Mouse (Mus musculus) left cerebral cortex, postnatal 4 days (tissue): ENCODE results near the gene Olfr750. TPM values are rescaled to one million over a fixed set of nuclear protein-coding genes. Genes with fewer than 3 reads are reported as not detected.

Experiments
- DNase-seq: peaks from one replicate; pipeline ENCODE4 v3.0.0-alpha.2; 2022
- intact Hi-C: fragments of 180-260 bp; cut with DNase I; formaldehyde crosslinking; loops from one replicate; pipeline ENCODE4 v1.15.1; 2025
- total RNA-seq, 2 experiments: library from RNA; stranded (reverse); gene quantifications; 2 replicates each; pipeline ENCODE4 v1.2.3; 2021

The Olfr750 gene
- total RNA-seq, 2 experiments from 2014 or later, result not detected

DNA sequence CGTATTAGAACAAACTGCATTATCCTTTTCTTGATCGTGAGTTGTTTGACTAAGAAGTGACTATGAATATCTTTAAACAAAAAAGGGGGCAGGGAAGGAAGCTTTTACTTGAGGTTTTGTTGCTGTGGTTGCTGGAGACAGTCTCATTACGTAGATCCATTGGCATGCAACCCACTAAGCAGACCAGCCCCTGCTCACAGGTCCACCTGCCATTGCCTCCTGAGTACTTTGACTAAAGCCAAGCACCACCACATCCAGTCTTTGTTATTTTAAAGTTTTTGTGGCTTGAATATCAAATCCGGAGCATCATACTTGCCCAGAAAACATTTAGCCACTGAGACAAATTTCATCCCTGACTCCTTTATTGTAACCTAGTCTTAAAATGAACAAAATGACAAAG, 38.0 kb downstream of the Olfr750 start:
- DNase-seq, result no peak

DNA sequence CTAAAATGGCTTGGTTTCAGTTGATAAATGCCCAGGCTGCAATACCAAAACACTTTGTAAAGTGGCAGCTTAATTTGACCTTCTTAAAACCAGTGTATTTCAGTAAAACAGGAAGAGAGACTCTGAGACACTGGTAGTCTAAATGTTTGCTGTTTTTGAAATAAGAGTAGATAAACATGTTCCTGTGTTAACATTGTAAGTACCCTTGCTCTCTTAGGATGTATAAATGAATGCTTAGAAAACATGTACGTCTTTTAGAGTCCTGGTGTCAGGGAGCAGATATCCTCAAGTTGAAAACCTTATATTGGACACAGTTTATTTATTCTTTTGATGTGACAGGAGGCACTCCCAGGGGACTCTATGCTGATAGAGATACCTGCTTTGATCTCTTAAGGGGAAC, 39.0 kb downstream of the Olfr750 start:
- intact Hi-C loops, result loop anchor here (5.0 kb wide), 1 partner anchor 48 kb away; no protein-coding TSS in a partner anchor
- DNase-seq, result no peak

More for the DNA sequence above, 38.0 kb downstream of the Olfr750 start:
- intact Hi-C loops, result loop anchor here (5.0 kb wide), 1 partner anchor 49 kb away; no protein-coding TSS in a partner anchor

DNA sequence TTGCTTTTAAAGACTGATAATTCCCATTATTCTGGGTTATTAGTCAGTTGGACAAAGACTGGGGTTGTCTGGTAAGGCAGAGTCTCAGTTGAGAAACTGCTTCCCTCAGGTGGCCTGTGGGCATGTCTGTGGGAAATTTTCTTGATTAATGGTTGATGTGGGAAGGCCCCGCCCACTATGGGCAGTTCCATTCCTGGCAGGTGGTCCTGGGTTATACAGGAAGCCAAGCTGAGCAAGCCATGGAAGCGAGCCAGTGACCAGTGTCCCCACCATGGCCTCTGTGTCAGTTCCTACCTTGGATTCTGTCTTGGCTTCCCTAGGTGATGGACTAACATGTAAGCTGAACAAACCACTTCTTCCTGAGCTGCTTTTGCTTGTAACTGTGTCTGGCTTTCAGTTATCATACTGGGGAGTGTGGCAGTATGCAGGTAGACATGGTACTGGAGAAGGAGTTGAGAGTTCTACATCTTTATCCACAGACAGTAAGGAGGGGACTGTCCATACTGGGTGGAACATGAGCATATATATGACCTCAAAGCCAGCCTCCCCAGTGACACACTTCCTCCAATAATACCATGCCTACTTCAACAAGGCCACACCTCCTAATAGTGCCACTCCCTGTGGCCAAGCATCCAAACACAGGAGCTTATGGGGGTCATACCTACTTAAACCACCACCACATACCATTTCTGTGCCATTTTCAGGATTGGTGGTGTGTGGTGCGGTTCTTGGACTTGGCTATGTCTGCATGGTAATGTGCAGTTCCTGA, 46.7 kb downstream of the Olfr750 start:
- DNase-seq, result no peak
- intact Hi-C loops, result loop anchor here (5.0 kb wide), 1 partner anchor 35 kb away; no protein-coding TSS in a partner anchor

DNA sequence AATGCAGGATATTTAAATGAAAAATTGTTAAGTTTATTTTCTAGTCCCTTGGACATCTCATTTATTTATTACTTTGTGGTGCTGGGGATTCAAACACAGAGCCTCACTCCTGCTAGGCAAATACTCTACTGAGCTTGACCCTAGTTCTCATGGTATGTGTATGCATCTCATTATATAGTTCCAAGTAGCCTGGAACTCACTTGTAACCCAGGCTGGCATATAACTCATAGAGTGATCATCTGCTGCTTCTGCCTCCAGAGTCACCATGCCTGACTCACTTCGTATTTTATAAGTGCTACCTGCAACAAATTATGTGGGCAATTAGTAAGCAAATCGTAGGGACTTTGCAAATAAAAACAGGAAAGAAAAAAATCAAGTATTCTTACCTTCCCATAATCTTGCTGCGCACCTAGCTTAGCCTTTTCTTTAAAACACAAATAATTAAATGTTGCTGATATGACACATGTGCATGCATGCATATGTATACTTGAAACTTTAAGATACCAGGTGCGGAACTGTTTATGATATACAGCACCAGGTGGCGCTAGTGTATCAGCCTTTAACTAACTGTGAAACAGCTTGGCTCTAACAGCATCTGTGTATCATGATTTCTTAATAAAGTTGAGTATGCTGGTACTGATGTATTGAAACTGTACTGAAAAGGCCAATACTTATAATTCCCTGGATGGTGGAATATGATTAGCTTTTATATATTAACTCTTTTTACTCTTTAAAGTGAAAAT, 47.7 kb downstream of the Olfr750 start:
- peak; percentile 52 for DNase-seq
- intact Hi-C loops, result loop anchor here (5.0 kb wide), 1 partner anchor 36 kb away; no protein-coding TSS in a partner anchor

DNA sequence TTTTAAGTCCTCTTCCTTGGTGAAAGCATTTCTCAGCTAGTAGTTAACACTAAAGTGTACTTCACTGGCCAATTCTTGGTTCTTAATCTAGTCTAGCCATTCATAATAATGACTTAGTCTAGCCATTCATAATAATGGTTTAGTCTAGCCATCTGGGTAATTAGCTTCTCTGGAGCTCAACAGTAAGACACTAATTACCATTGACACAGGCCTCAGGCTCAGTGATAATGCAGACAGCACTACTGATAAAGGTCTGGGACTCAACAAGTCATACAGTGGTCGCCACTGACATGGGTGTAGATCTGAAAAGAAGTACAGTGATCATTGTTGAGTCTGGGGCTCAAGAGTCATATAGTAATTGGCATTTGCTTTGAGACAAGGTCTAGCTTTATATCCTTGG, 49.4 kb downstream of the Olfr750 start:
- intact Hi-C loops, result loop anchor here (5.0 kb wide), 1 partner anchor 37 kb away; no protein-coding TSS in a partner anchor

DNA sequence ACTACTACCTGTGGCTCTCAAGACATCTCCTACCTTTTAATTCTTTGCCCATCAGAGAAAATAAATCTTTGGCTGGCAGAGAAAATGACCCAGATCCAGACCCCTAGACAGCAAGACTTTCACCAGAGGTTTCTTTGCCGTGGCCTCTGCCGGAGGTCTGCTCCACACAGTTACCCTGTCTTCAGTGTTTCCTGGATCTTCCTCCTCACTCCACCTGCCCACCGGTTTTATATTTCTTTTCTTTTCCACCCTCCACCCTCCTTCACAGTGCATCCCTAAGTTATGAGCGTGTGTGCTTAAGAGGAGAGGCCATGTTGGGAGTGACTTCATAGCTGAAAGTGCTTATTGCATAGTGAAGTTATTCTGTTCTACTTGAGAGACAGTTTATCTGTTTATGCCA, 50.8 kb downstream of the Olfr750 start:
- intact Hi-C loops, result no loop called here
- no peak for DNase-seq

More for the DNA sequence above, 49.4 kb downstream of the Olfr750 start:
- DNase-seq, result no peak

DNA sequence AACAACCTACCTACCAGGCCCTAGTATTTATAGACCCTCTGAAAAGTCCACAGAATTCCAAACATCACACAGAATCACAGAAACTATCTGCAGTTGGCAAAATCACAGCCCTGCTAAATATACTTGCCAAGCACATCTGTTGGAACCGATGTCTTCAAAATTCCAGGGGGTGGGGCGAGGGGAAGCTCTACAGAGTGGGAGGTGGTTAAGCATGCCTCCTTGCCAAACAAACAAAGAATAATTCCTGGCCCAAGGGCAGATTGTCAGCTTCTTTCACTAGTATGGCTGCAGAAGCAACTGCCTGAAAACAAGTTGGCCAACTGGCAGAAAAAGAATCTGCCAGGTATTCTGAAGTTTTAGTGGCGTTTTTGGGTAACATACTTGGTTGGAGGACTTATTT, 57.0 kb downstream of the Olfr750 start:
- no peak for DNase-seq
- intact Hi-C loops, result no loop called here

Other genes starting within 250 kb of the Olfr750 start
- gene Tep1, start 203.9 kb downstream of the Olfr750 start, total RNA-seq, result 1 to 10 TPM; 1.6 to 3.4 TPM
- gene Klhl33, start 176.9 kb downstream of the Olfr750 start, total RNA-seq, result 1 to 10 TPM; 1.3 to 1.7 TPM
- 10 to 100 TPM; 37.8 to 40.1 TPM for gene Osgep, start 149.5 kb downstream of the Olfr750 start, total RNA-seq
- gene Apex1, start 149.5 kb downstream of the Olfr750 start, total RNA-seq, result 10 to 100 TPM; 78.9 to 83.2 TPM
- 10 to 100 TPM; 72.8 to 76.0 TPM for gene Pip4p1, start 143.6 kb downstream of the Olfr750 start, total RNA-seq
- 10 to 100 TPM in 1 of 2 experiments, 1 to 10 TPM in 1; 9.3 to 11.6 TPM for gene Pnp, start 143.4 kb downstream of the Olfr750 start, total RNA-seq
- 10 to 100 TPM in 1 of 2 experiments, 1 to 10 TPM in 1; 8.0 to 10.6 TPM for gene Gm49342, start 129.9 kb downstream of the Olfr750 start, total RNA-seq
- 1 to 10 TPM in 1 of 2 experiments, under 1 TPM in 1; 0.78 to 1.0 TPM for gene Pnp2, start 118.4 kb downstream of the Olfr750 start, total RNA-seq
- under 1 TPM in 1 of 2 experiments, not detected in 1; 0.24 TPM for gene Rnase10, start 66.7 kb downstream of the Olfr750 start, total RNA-seq
- not detected for gene Rnase9, start 32.6 kb downstream of the Olfr750 start, total RNA-seq
- not detected for gene Rnase11, start 24.3 kb downstream of the Olfr750 start, total RNA-seq
- not detected for gene Rnase12, start 16.8 kb downstream of the Olfr750 start, total RNA-seq
- gene Rnase4, start 16.6 kb upstream of the Olfr750 start, total RNA-seq, result 10 to 100 TPM; 10.3 to 11.0 TPM
- gene Ang, start 16.7 kb upstream of the Olfr750 start, total RNA-seq, result 1 to 10 TPM; 2.1 TPM
- gene Eddm3b, start 40.0 kb upstream of the Olfr750 start, total RNA-seq, result not detected
- under 1 TPM in 1 of 2 experiments, not detected in 1; 0.32 TPM for gene Rnase6, start 49.5 kb upstream of the Olfr750 start, total RNA-seq
- under 1 TPM in 1 of 2 experiments, not detected in 1; 0.48 TPM for gene Rnase1, start 72.3 kb upstream of the Olfr750 start, total RNA-seq
- not detected for gene Rnase2b, start 87.8 kb upstream of the Olfr750 start, total RNA-seq
- gene Ang2, start 124.7 kb upstream of the Olfr750 start, total RNA-seq, result not detected
- gene Ear14, start 129.0 kb upstream of the Olfr750 start, total RNA-seq, result not detected
- not detected for gene Rnase2a, start 181.7 kb upstream of the Olfr750 start, total RNA-seq